Mouse (Mus musculus): ENCODE data around the gene Rln1. TPM values are rescaled to one million over a fixed set of nuclear protein-coding genes. Genes with fewer than 3 reads are reported as not detected.

Rln1 gene
- 2.4 and 4.6 TPM in 2 replicates for polyA plus RNA-seq (2014; fragmentation: Nextera tagmentation; extraction: Ambion mirVana)

- Histone ChIP-seq H3K36me3 (ENCODE audit: control insufficient read depth, insufficient read depth, low read length) (no peaks in the 10 kb centered on the region), H3K4me3 (ENCODE audit: low read depth, low read length) (peak within 1 kb of the TSS; percentile 43), H3K9me3 (ENCODE audit: control insufficient read depth, low read length) (no peaks in the 10 kb centered on the region), H3K27ac (ENCODE audit: low read depth, low read length) (no peak within 1 kb of the TSS), H3K4me1 (ENCODE audit: control insufficient read depth, insufficient read depth, low read length) (0 out of 2 replicates have a peak, but pooled peaks cover 6% of the 10 kb centered on the region), H3K9ac (replicated peaks; ENCODE audit: low read depth, low read length) (peak within 1 kb of the TSS; percentile 55), H3K4me2 (ENCODE audit: low read depth, low read length) (peak within 1 kb of the TSS; percentile 64), H3K27me3 (ENCODE audit: control insufficient read depth, insufficient read depth, low read length) (no peaks in the 10 kb centered on the region)
- ATAC-seq (ENCODE audit: low read depth) = peak; percentile 85
- 3% methylated on average over 23 of the region's 23 CpGs for WGBS
These were observed at the start of gene Rln1 for GRCm38 (mm10) chr19:29334068-29334745. Rln1 (minus strand) TSS chr19:29334670.

- Histone ChIP-seq H3K4me2 (ENCODE audit: low read depth, low read length) (no peak overlapping the region), H3K36me3 (ENCODE audit: control insufficient read depth, insufficient read depth, low read length) (no peaks in the 10 kb centered on the region), H3K27ac (ENCODE audit: low read depth, low read length) (no peak overlapping the region), H3K27me3 (ENCODE audit: control insufficient read depth, insufficient read depth, low read length) (no peaks in the 10 kb centered on the region), H3K9ac (replicated peaks; ENCODE audit: low read depth, low read length) (no peak overlapping the region), H3K4me1 (ENCODE audit: control insufficient read depth, insufficient read depth, low read length) (no peaks in the 10 kb centered on the region), H3K4me3 (ENCODE audit: low read depth, low read length) (no peak overlapping the region), H3K9me3 (ENCODE audit: control insufficient read depth, low read length) (no peaks in the 10 kb centered on the region)
- 96% methylated on average over 5 of the region's 5 CpGs for WGBS
- no peak for ATAC-seq (ENCODE audit: low read depth)
These were observed 48.9 kb upstream of the Rln1 start for GRCm38 (mm10) chr19:29383368-29383767.

DNA sequence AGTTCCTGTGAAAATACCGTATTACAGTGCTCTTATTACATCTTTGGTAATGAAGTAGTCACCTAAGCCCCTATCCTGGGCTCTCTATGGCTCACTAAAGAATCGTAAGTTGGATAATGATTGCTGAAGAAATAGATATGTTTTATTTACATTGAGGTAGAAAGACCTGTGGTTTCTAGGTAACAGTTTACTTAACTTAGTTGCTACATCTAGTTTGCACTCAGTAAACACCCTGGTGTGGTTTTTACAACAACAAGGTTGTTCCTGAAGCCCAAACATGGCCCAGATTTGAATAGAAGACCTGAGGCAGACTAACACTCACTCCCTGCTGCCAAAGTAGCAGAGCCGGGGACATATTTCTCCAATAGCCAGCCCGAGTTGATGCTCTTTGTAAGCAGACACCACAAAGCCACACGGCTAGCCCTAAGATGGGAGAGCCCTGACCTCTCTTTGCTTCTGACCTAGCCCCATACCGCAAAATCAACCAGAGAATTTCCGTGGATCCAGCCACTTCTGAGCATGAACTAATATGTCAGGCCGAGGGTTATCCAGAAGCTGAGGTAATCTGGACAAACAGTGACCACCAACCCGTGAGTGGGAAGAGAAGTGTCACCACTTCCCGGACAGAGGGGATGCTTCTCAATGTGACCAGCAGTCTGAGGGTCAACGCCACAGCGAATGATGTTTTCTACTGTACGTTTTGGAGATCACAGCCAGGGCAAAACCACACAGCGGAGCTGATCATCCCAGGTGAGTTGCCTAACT, 45.6 kb upstream of the Rln1 start:
- WGBS = 93% methylated on average over 14 of the region's 14 CpGs
- Histone ChIP-seq H3K36me3 (ENCODE audit: control insufficient read depth, insufficient read depth, low read length) (no peaks in the 10 kb centered on the region), H3K4me3 (ENCODE audit: low read depth, low read length) (no peak overlapping the region), H3K4me2 (ENCODE audit: low read depth, low read length) (no peak overlapping the region), H3K4me1 (ENCODE audit: control insufficient read depth, insufficient read depth, low read length) (no peaks in the 10 kb centered on the region), H3K27me3 (ENCODE audit: control insufficient read depth, insufficient read depth, low read length) (no peaks in the 10 kb centered on the region), H3K9me3 (ENCODE audit: control insufficient read depth, low read length) (no peaks in the 10 kb centered on the region), H3K9ac (replicated peaks; ENCODE audit: low read depth, low read length) (no peak overlapping the region), H3K27ac (ENCODE audit: low read depth, low read length) (no peak overlapping the region)
- no peak for ATAC-seq (ENCODE audit: low read depth)

DNA sequence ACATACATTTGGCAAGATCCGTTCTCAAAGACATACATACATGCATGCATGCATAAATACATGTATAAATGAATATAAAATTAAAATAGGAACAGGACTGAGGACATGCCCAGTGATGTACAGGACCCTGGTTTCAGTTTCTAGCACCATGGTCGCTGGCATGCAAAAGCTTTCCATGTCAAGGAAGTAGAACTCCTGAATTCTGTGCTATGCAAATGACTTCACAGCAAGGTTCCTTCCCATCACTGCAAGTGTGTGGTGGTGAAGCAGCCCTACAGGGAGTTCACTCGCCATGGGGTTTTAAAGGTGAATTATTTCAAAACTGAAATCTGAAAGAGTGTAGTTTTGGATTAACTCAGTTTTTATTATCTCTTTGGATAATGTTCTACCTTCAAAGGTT, 41.9 kb upstream of the Rln1 start:
- Histone ChIP-seq H3K4me1 (ENCODE audit: control insufficient read depth, insufficient read depth, low read length) (peaks cover 4% of the 10 kb centered on the region; the same call in 1 of the 2 replicates), H3K9me3 (ENCODE audit: control insufficient read depth, low read length) (no peaks in the 10 kb centered on the region), H3K27ac (ENCODE audit: low read depth, low read length) (no peak overlapping the region), H3K36me3 (ENCODE audit: control insufficient read depth, insufficient read depth, low read length) (no peaks in the 10 kb centered on the region), H3K27me3 (ENCODE audit: control insufficient read depth, insufficient read depth, low read length) (no peaks in the 10 kb centered on the region), H3K9ac (replicated peaks; ENCODE audit: low read depth, low read length) (no peak overlapping the region), H3K4me3 (ENCODE audit: low read depth, low read length) (no peak overlapping the region), H3K4me2 (ENCODE audit: low read depth, low read length) (no peak overlapping the region)
- 79% methylated on average over 3 of the region's 3 CpGs for WGBS
- ATAC-seq (ENCODE audit: low read depth) = no peak

DNA sequence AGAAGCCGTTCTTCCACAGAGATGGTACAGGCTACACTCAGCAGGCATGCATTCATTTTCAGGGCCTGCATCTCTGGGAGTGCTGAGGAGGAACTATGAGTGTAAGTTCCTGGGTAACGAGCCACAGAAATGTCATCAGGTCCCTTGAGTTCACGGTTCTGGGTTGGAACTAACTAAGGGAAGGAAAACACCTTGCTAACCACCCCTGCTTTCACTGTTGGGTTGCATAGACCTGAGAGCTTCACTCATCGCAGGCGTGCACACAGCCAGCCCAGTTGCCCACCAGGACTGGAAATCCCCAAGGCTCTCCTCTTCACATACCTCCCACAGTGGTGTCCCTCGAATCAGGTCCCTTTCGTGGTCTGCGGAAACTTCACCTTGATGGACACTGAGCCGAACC, 40.5 kb upstream of the Rln1 start:
- no peaks in the 10 kb centered on the region for H3K36me3 ChIP-seq (ENCODE audit: control insufficient read depth, insufficient read depth, low read length)
- no peak overlapping the region for H3K4me3 ChIP-seq (ENCODE audit: low read depth, low read length)
- H3K9ac ChIP-seq (replicated peaks; ENCODE audit: low read depth, low read length) = no peak overlapping the region
- peaks cover 4% of the 10 kb centered on the region; the same call in 1 of the 2 replicates for H3K4me1 ChIP-seq (ENCODE audit: control insufficient read depth, insufficient read depth, low read length)
- no peaks in the 10 kb centered on the region for H3K9me3 ChIP-seq (ENCODE audit: control insufficient read depth, low read length)
- no peak overlapping the region for H3K4me2 ChIP-seq (ENCODE audit: low read depth, low read length)
- no peak for ATAC-seq (ENCODE audit: low read depth)
- H3K27ac ChIP-seq (ENCODE audit: low read depth, low read length) = no peak overlapping the region
- no peaks in the 10 kb centered on the region for H3K27me3 ChIP-seq (ENCODE audit: control insufficient read depth, insufficient read depth, low read length)
- 91% methylated on average over 9 of the region's 9 CpGs for WGBS

DNA sequence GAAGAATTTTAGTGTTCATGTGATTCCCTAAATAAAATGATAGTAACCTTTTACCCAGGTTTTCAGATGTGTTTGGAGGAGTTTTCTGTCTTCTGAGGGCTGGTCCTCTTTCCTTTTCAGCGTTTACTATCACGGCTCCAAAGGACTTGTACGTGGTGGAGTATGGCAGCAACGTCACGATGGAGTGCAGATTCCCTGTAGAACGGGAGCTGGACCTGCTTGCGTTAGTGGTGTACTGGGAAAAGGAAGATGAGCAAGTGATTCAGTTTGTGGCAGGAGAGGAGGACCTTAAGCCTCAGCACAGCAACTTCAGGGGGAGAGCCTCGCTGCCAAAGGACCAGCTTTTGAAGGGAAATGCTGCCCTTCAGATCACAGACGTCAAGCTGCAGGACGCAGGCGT, 39.0 kb upstream of the Rln1 start:
- Histone ChIP-seq H3K36me3 (ENCODE audit: control insufficient read depth, insufficient read depth, low read length) (no peaks in the 10 kb centered on the region), H3K27me3 (ENCODE audit: control insufficient read depth, insufficient read depth, low read length) (no peaks in the 10 kb centered on the region), H3K9me3 (ENCODE audit: control insufficient read depth, low read length) (no peaks in the 10 kb centered on the region), H3K4me1 (ENCODE audit: control insufficient read depth, insufficient read depth, low read length) (peaks cover 4% of the 10 kb centered on the region; the same call in 1 of the 2 replicates), H3K4me2 (ENCODE audit: low read depth, low read length) (peak overlapping the region; percentile 40), H3K9ac (replicated peaks; ENCODE audit: low read depth, low read length) (0 out of 2 replicates have a peak overlapping the region, but pooled peaks have one; percentile 26), H3K27ac (ENCODE audit: low read depth, low read length) (no peak overlapping the region), H3K4me3 (ENCODE audit: low read depth, low read length) (peak overlapping the region; percentile 20; the same call in 1 of the 2 replicates)
- WGBS = 33% methylated on average over 11 of the region's 11 CpGs
- ATAC-seq (ENCODE audit: low read depth) = no peak

- Histone ChIP-seq H3K27ac (ENCODE audit: low read depth, low read length) (no peak overlapping the region), H3K4me2 (ENCODE audit: low read depth, low read length) (no peak overlapping the region), H3K9me3 (ENCODE audit: control insufficient read depth, low read length) (no peaks in the 10 kb centered on the region), H3K4me3 (ENCODE audit: low read depth, low read length) (no peak overlapping the region), H3K9ac (replicated peaks; ENCODE audit: low read depth, low read length) (no peak overlapping the region), H3K36me3 (ENCODE audit: control insufficient read depth, insufficient read depth, low read length) (no peaks in the 10 kb centered on the region), H3K27me3 (ENCODE audit: control insufficient read depth, insufficient read depth, low read length) (no peaks in the 10 kb centered on the region), H3K4me1 (ENCODE audit: control insufficient read depth, insufficient read depth, low read length) (peaks cover 4% of the 10 kb centered on the region; the same call in 1 of the 2 replicates)
- 98% methylated on average over 3 of the region's 3 CpGs for WGBS
- no peak for ATAC-seq (ENCODE audit: low read depth)
These were observed 38.2 kb upstream of the Rln1 start for GRCm38 (mm10) chr19:29372621-29373020.

DNA sequence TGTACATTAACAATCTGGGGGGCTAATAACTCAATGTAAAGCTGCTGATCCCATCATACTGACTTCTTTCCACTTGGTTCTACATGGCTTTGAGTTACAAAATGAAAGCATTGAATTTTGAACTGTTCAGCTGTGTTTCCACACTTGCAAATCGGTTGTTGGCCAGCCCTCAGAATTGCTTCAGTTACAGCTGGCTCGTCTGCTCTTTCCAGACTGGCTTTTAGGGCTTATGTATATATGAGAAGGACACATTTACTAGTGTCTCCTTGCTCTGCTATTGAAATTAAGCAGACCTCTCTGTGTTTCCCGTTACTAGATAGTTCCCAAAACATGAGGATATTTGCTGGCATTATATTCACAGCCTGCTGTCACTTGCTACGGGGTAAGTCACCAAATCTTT, 37.7 kb upstream of the Rln1 start:
- H3K36me3 ChIP-seq (ENCODE audit: control insufficient read depth, insufficient read depth, low read length) = no peaks in the 10 kb centered on the region
- WGBS = 85% methylated on average over 4 of the region's 4 CpGs
- no peak overlapping the region for H3K4me2 ChIP-seq (ENCODE audit: low read depth, low read length)
- no peak overlapping the region for H3K9ac ChIP-seq (replicated peaks; ENCODE audit: low read depth, low read length)
- no peak for ATAC-seq (ENCODE audit: low read depth)
- H3K27me3 ChIP-seq (ENCODE audit: control insufficient read depth, insufficient read depth, low read length) = no peaks in the 10 kb centered on the region
- no peak overlapping the region for H3K4me3 ChIP-seq (ENCODE audit: low read depth, low read length)
- no peak overlapping the region for H3K27ac ChIP-seq (ENCODE audit: low read depth, low read length)
- no peaks in the 10 kb centered on the region for H3K9me3 ChIP-seq (ENCODE audit: control insufficient read depth, low read length)
- H3K4me1 ChIP-seq (ENCODE audit: control insufficient read depth, insufficient read depth, low read length) = peaks cover 4% of the 10 kb centered on the region; the same call in 1 of the 2 replicates
